Mouse (Mus musculus) bone marrow, adult 2 months (tissue): ENCODE measurements around the gene Slc30a9.

Source experiments
- CTCF ChIP-seq: fragments of 200-500 bp; IDR thresholded peaks from 2 replicates; pipeline ENCODE4 v1.5.1; 2011; ENCODE audit warnings: low read length, control low read depth; ENCODE audit not compliant: control insufficient read depth, insufficient read depth
- POLR2A ChIP-seq: fragments of 200-500 bp; IDR thresholded peaks from 2 replicates; pipeline ENCODE4 v1.6.1; 2011; ENCODE audit warnings: low read depth, mild to moderate bottlenecking, control low read depth, low read length, borderline replicate concordance; ENCODE audit not compliant: control insufficient read depth

DNA sequence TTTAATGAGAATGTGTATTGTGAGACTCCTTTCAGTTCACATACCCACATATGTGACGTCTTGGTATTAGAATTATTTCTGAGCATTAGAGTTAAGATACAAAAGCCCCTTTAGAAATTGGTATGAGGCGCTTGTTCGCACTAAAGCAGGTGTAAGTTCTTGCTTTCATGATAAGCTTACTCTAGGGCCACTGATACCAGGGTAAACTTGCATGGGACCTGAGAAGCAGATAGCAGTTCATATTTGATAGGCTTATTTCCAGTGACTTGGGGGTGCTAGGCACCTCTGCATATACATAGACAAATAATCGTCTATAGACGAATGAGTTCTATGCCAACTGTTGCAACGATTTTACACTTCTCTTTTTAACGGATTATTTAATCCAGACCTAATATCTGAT is 43.8 kb upstream of the Slc30a9 start:
- TF ChIP-seq CTCF (no peak), POLR2A (no peak)
